Mouse (Mus musculus): ENCODE results near the gene Iffo2. TPM values are rescaled to one million over a fixed set of nuclear protein-coding genes. Genes with fewer than 3 reads are reported as not detected.

Gene Iffo2
- total and polyA plus RNA-seq, 3 experiments: 0.38 to 3.0 (median 0.60) TPM

- Histone ChIP-seq H3K9me3 (replicated peaks; ENCODE audit: low read length) (no peaks in the 10 kb centered on the region), H3K79me2 (replicated peaks; ENCODE audit: control insufficient read depth, extremely low read depth, insufficient read depth, poor library complexity, severe bottlenecking) (no peaks in the 10 kb centered on the region), H3K27ac (ENCODE audit: insufficient read depth, low read depth) (no peak overlapping the region), H3K36me3 (replicated peaks in 1 of 2; ENCODE audit: control insufficient read depth in 1 of 2, insufficient read depth in 1 of 2, low read length in 1 of 2) (no peaks in the 10 kb centered on the region), H3K9ac (ENCODE audit: insufficient read depth, low read depth) (no peak overlapping the region), H3K4me1 (ENCODE audit: control insufficient read depth in 1 of 2, insufficient read depth in 2 of 2) (peaks cover 3 to 8% of the 10 kb centered on the region in 2 experiments; a peak in 1 of 4 replicates), H3K4me3 (replicated peaks in 1 of 3; ENCODE audit: low read depth in 2 of 3, low read length in 2 of 3, poor library complexity in 1 of 3) (no peak overlapping the region), H3K4me2 (ENCODE audit: insufficient read depth, low read depth, poor library complexity, severe bottlenecking) (no peak overlapping the region), H3K27me3 (replicated peaks) (peaks cover 33% of the 10 kb centered on the region)
- dilution Hi-C loops (cut with MboI; ENCODE audit: extremely low pct_ligation_motif_present, extremely low pct_unique_long_range_greater_than_20kb, low sequenced_read_pairs): no loop called here
- in situ Hi-C loops (cut with MboI; ENCODE audit: low pct_ligation_motif_present, low pct_unique_long_range_greater_than_20kb, low sequenced_read_pairs): no loop called here
- no peak for TF ChIP-seq TCF12 (IDR thresholded peaks at IDR 0.05; ENCODE audit: low read depth, low read length)
- TF ChIP-seq RAD21 (IDR thresholded peaks at IDR 0.05; ENCODE audit: low read depth, low read length): no peak
- no peak for TF ChIP-seq ZC3H11A (IDR thresholded peaks at IDR 0.05; ENCODE audit: low read depth, low read length)
- TF ChIP-seq MAZ (IDR thresholded peaks at IDR 0.05; ENCODE audit: low read depth, low read length): no peak
- TF ChIP-seq UBTF (IDR thresholded peaks at IDR 0.05; ENCODE audit: low read depth, low read length): no peak
- TF ChIP-seq MEF2A (IDR thresholded peaks at IDR 0.05; ENCODE audit: borderline replicate concordance, low read depth, low read length): no peak
- no peak for TF ChIP-seq BHLHE40 (IDR thresholded peaks at IDR 0.05; ENCODE audit: low read depth, low read length)
- no peak for TF ChIP-seq CHD2 (IDR thresholded peaks at IDR 0.05; ENCODE audit: low read length)
- no peak for TF ChIP-seq GABPA (IDR thresholded peaks at IDR 0.05; ENCODE audit: insufficient replicate concordance, low read depth, low read length)
- TF ChIP-seq NELFE (IDR thresholded peaks at IDR 0.05; ENCODE audit: low read depth, low read length): no peak
- no peak for TF ChIP-seq JUND (conservative IDR thresholded peaks at IDR 0.05; ENCODE audit: low read depth, low read length)
- no peak for DNase-seq (ENCODE audit: extremely low read depth)
These were observed 74.9 kb downstream of the Iffo2 start for GRCm38 (mm10) chr4:139605216-139605615.

- H3K79me2 ChIP-seq (replicated peaks; ENCODE audit: control insufficient read depth, extremely low read depth, insufficient read depth, poor library complexity, severe bottlenecking): no peaks in the 10 kb centered on the region
- no peak for TF ChIP-seq MAX (IDR thresholded peaks at IDR 0.05; ENCODE audit: low read length)
- TF ChIP-seq MAFK (IDR thresholded peaks at IDR 0.05; ENCODE audit: insufficient replicate concordance, low read length): no peak
- TF ChIP-seq MXI1 (IDR thresholded peaks at IDR 0.05; ENCODE audit: low read depth, low read length): no peak
- TF ChIP-seq CHD1 (IDR thresholded peaks at IDR 0.05; ENCODE audit: low read depth, low read length): no peak
- no peak for TF ChIP-seq ZMIZ1 (IDR thresholded peaks at IDR 0.05; ENCODE audit: low read depth, low read length)
- no peak for TF ChIP-seq EP300 (IDR thresholded peaks at IDR 0.05; ENCODE audit: low read length)
- no peak overlapping the region for H3K4me2 ChIP-seq (ENCODE audit: insufficient read depth, low read depth, poor library complexity, severe bottlenecking)
- no peak for DNase-seq (ENCODE audit: extremely low read depth)
- dilution Hi-C loops (cut with MboI; ENCODE audit: extremely low pct_ligation_motif_present, extremely low pct_unique_long_range_greater_than_20kb, low sequenced_read_pairs): no loop called here
- in situ Hi-C loops (cut with MboI; ENCODE audit: low pct_ligation_motif_present, low pct_unique_long_range_greater_than_20kb, low sequenced_read_pairs): no loop called here
- no peaks in the 10 kb centered on the region for H3K36me3 ChIP-seq (replicated peaks in 1 of 2; ENCODE audit: control insufficient read depth in 1 of 2, insufficient read depth in 1 of 2, low read length in 1 of 2)
- H3K27ac ChIP-seq (ENCODE audit: insufficient read depth, low read depth): no peak overlapping the region
- H3K27me3 ChIP-seq (replicated peaks): peaks cover 29% of the 10 kb centered on the region
- H3K9ac ChIP-seq (ENCODE audit: insufficient read depth, low read depth): no peak overlapping the region
- peaks cover 3 to 8% of the 10 kb centered on the region in 2 experiments; a peak in 1 of 4 replicates for H3K4me1 ChIP-seq (ENCODE audit: control insufficient read depth in 1 of 2, insufficient read depth in 2 of 2)
- no peak overlapping the region for H3K4me3 ChIP-seq (replicated peaks in 1 of 3; ENCODE audit: low read depth in 2 of 3, low read length in 2 of 3, poor library complexity in 1 of 3)
- H3K9me3 ChIP-seq (replicated peaks; ENCODE audit: low read length): no peaks in the 10 kb centered on the region
These were observed 76.4 kb downstream of the Iffo2 start for GRCm38 (mm10) chr4:139606732-139607131.
